Comparison of ENCODE assay signal across 8 mouse cellular contexts in genomic region chr9:44067241-44067959, GRCm38 (mm10). TPM values are rescaled to one million over a fixed set of nuclear protein-coding genes. Genes with fewer than 3 reads are reported as not detected.
DNase-seq lines count a peak whose midpoint lies in the region; ATAC-seq lines count a peak whose summit lies in the region.

No protein-coding gene starts in this region.

- H3K4me1 ChIP-seq in heart, embryonic 15.5 days (replicated peaks), result peaks cover 43% of the 10 kb centered on the region
- H3K4me1 ChIP-seq in forebrain, embryonic 13.5 days, result peaks cover 30% of the 10 kb centered on the region
- H3K4me1 ChIP-seq in liver, embryonic 12.5 days, result peaks cover 41% of the 10 kb centered on the region

- no peaks in the 10 kb centered on the region for H3K27me3 ChIP-seq in heart, embryonic 15.5 days
- peaks cover 8% of the 10 kb centered on the region; the same call in 1 of the 2 replicates for H3K27me3 ChIP-seq in forebrain, embryonic 13.5 days
- peaks cover 31% of the 10 kb centered on the region for H3K27me3 ChIP-seq in liver, embryonic 12.5 days (replicated peaks)

- WGBS in heart, embryonic 15.5 days, result 4% methylated on average over 15 of the region's 15 CpGs
- WGBS in forebrain, embryonic 13.5 days, result 12% methylated on average over 15 of the region's 15 CpGs
- 4% methylated on average over 15 of the region's 15 CpGs for WGBS in liver, embryonic 12.5 days (ENCODE audit: insufficient replicate concordance)

- intact Hi-C loops in heart, postnatal 36 days (cut with DNase I), result loop anchor here (2.0 kb wide), 2 partner anchors 17 to 83 kb away; no protein-coding TSS in a partner anchor

- H3K4me3 ChIP-seq in heart, embryonic 15.5 days, result peak overlapping the region; percentile 61
- peak overlapping the region; percentile 48 for H3K4me3 ChIP-seq in forebrain, embryonic 13.5 days
- H3K4me3 ChIP-seq in liver, embryonic 12.5 days, result peak overlapping the region; percentile 60

- H3K36me3 ChIP-seq in heart, embryonic 15.5 days, result no peaks in the 10 kb centered on the region
- no peaks in the 10 kb centered on the region for H3K36me3 ChIP-seq in forebrain, embryonic 13.5 days (ENCODE audit: poor library complexity, severe bottlenecking)
- H3K36me3 ChIP-seq in liver, embryonic 12.5 days, result no peaks in the 10 kb centered on the region

- H3K9me3 ChIP-seq in heart, embryonic 15.5 days (replicated peaks), result no peaks in the 10 kb centered on the region
- no peaks in the 10 kb centered on the region for H3K9me3 ChIP-seq in forebrain, embryonic 13.5 days (replicated peaks)
- no peaks in the 10 kb centered on the region for H3K9me3 ChIP-seq in liver, embryonic 12.5 days (replicated peaks)

- H3K4me2 ChIP-seq in heart, embryonic 15.5 days, result peak overlapping the region; percentile 89
- H3K4me2 ChIP-seq in forebrain, embryonic 13.5 days, result peak overlapping the region; percentile 83
- H3K4me2 ChIP-seq in liver, embryonic 12.5 days, result peak overlapping the region; percentile 93

- H3K9ac ChIP-seq in heart, embryonic 15.5 days, result peak overlapping the region; percentile 66
- H3K9ac ChIP-seq in forebrain, embryonic 13.5 days, result peak overlapping the region; percentile 63
- peak overlapping the region; percentile 66 for H3K9ac ChIP-seq in liver, embryonic 12.5 days

- peak overlapping the region; percentile 59 for H3K27ac ChIP-seq in heart, embryonic 15.5 days
- H3K27ac ChIP-seq in forebrain, embryonic 13.5 days, result no peak overlapping the region
- 0 out of 2 replicates have a peak overlapping the region, but pooled peaks have one; percentile 25 for H3K27ac ChIP-seq in liver, embryonic 12.5 days

- DNase-seq in heart, postnatal 36 days, result no peak
- peak; percentile 73 for DNase-seq in MEL-GATA-1-ER (ENCODE audit: extremely low read depth, low read depth)
- peak; percentile 76 for DNase-seq in thymus, postnatal 14 days
- no peak for DNase-seq in right cerebral cortex, postnatal 10 days (ENCODE audit: low spot score in 2 of 2)
- DNase-seq in spleen, adult 12 weeks (ENCODE audit: low spot score), result no peak

- peak; percentile 15; the same call in 1 of the 2 replicates for ATAC-seq in heart, embryonic 15.5 days (replicated peaks; ENCODE audit: insufficient number of reproducible peaks, insufficient read depth, low FRiP score, low read depth)
- ATAC-seq in forebrain, embryonic 13.5 days, result no peak; the same call in 1 of the 2 replicates
- peak; percentile 52 for ATAC-seq in liver, embryonic 12.5 days

RNA-seq across cellular contexts. Expression of gene Usp2, which starts 0.6 kb away (rescaled TPM):
- polyA plus RNA-seq in heart, embryonic 15.5 days (2015; fragmentation: Nextera tagmentation; extraction: Ambion mirVana), result 69.9 and 74.9 TPM in 2 replicates
- total RNA-seq in heart, postnatal 36 days (2021), result 100 to 1,000 TPM; 137 to 198 TPM
- polyA plus RNA-seq in forebrain, embryonic 13.5 days (2015; fragmentation: Nextera tagmentation; extraction: Ambion mirVana), result 7.1 and 8.6 TPM in 2 replicates
- 1.8 and 3.9 TPM in 2 replicates for polyA plus RNA-seq in liver, embryonic 12.5 days (2016; fragmentation: Nextera tagmentation; extraction: Ambion mirVana)

RNA-seq across cellular contexts. Expression of gene Thy1, which starts 24.2 kb away (rescaled TPM):
- polyA plus RNA-seq in heart, embryonic 15.5 days (2015; fragmentation: Nextera tagmentation; extraction: Ambion mirVana), result 2.2 and 10.6 TPM in 2 replicates
- total RNA-seq in heart, postnatal 36 days (2021), result 10 to 100 TPM; 13.3 to 15.3 TPM
- 0.31 and 0.98 TPM in 2 replicates for polyA plus RNA-seq in forebrain, embryonic 13.5 days (2015; fragmentation: Nextera tagmentation; extraction: Ambion mirVana)
- 0.19 and 0.20 TPM in 2 replicates for polyA plus RNA-seq in liver, embryonic 12.5 days (2016; fragmentation: Nextera tagmentation; extraction: Ambion mirVana)

RNA-seq across cellular contexts. Expression of gene Mfrp, which starts 34.1 kb away (rescaled TPM):
- not detected in 2 replicates for polyA plus RNA-seq in heart, embryonic 15.5 days (2015; fragmentation: Nextera tagmentation; extraction: Ambion mirVana)
- total RNA-seq in heart, postnatal 36 days (2021), result not detected
- 0.06 and 0.23 TPM in 2 replicates for polyA plus RNA-seq in forebrain, embryonic 13.5 days (2015; fragmentation: Nextera tagmentation; extraction: Ambion mirVana)
- 0.11 TPM in 1 of 2 replicates, not detected in the other for polyA plus RNA-seq in liver, embryonic 12.5 days (2016; fragmentation: Nextera tagmentation; extraction: Ambion mirVana)

RNA-seq across cellular contexts. Expression of gene C1qtnf5, which starts 39.6 kb away (rescaled TPM):
- 3.8 TPM in 2 replicates for polyA plus RNA-seq in heart, embryonic 15.5 days (2015; fragmentation: Nextera tagmentation; extraction: Ambion mirVana)
- total RNA-seq in heart, postnatal 36 days (2021), result 1 to 10 TPM; 8.4 to 8.9 TPM
- polyA plus RNA-seq in forebrain, embryonic 13.5 days (2015; fragmentation: Nextera tagmentation; extraction: Ambion mirVana), result 1.0 and 1.2 TPM in 2 replicates
- 0.23 and 0.28 TPM in 2 replicates for polyA plus RNA-seq in liver, embryonic 12.5 days (2016; fragmentation: Nextera tagmentation; extraction: Ambion mirVana)

RNA-seq across cellular contexts. Expression of gene Gm49380, which starts 45.9 kb away (rescaled TPM):
- polyA plus RNA-seq in heart, embryonic 15.5 days (2015; fragmentation: Nextera tagmentation; extraction: Ambion mirVana), result 0.05 and 0.13 TPM in 2 replicates
- under 1 TPM in 1 of 2 experiments, not detected in 1; 0.14 TPM for total RNA-seq in heart, postnatal 36 days (2021)
- polyA plus RNA-seq in forebrain, embryonic 13.5 days (2015; fragmentation: Nextera tagmentation; extraction: Ambion mirVana), result 0.19 TPM in 1 of 2 replicates, not detected in the other
- not detected in 2 replicates for polyA plus RNA-seq in liver, embryonic 12.5 days (2016; fragmentation: Nextera tagmentation; extraction: Ambion mirVana)

Comparison
In these comparisons a context has a peak if more than half of its experiments do, and no peak if none do; other contexts are left out.
1. DNase-seq: peak in MEL-GATA-1-ER (single experiment) and thymus, postnatal 14 days (single experiment); none in heart, postnatal 36 days (0 of 2), right cerebral cortex, postnatal 10 days (0 of 2) and spleen, adult 12 weeks (single experiment).
2. Peak in every context shown above with its lines, with median percentiles within 50 percentile points of each other: H3K4me2 ChIP-seq, H3K4me3 ChIP-seq and H3K9ac ChIP-seq.